Mouse (Mus musculus) liver, embryonic 14.5 days (tissue): ENCODE data around the gene Cit.

ENCODE experiments used
- CTCF ChIP-seq: IDR thresholded peaks from 2 replicates; pipeline ENCODE4 v1.5.1; 2016; ENCODE audit warnings: antibody characterized with exemption, low read depth, control low read depth
- EP300 ChIP-seq: IDR thresholded peaks from 2 replicates; pipeline ENCODE4 v1.6.1; 2016; ENCODE audit warnings: antibody characterized with exemption, low read depth

DNA sequence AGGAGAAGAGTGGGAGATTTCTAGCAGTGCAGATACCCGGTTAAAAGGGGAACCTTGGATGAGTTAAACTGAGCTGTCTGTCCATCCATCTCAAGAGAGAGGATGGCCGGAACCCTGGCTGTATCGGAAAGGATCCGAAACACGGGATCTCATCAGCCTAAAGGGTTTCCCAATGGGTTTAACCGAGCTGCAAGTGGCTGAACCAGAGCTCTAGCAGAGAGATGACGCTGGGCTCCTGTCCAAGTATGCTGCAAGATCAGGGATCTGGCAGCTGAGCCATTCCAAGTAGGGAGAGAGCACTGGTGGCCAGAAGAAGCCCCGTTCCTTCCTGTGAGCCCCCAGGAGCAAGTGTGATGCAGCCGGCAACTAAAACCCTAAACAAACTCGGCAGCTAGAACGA is 64.0 kb downstream of the Cit start:
- no peak for TF ChIP-seq CTCF
- TF ChIP-seq EP300 = no peak
